Comparison of ENCODE assay signal across 9 mouse cellular contexts in the genomic region with DNA sequence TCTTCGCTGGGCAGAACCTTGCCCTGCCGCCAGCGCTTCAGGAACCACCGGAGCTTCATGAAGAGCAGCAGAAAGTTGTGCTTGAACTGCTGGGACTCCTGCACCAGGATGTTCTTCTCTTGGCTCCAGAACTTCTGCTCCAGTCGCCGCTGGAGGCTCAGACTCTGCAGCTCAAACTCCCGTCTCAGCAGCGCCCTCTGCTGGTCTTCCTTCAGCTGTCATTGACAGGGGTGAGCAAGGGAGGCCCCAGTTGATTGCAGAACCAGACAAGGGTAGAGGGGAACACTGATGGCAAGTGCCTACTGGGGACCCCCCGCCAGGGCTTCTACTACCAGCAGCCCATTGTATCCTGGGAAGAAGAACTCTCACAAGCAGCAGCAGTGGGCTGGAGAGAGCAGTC. TPM values are rescaled to one million over a fixed set of nuclear protein-coding genes. Genes with fewer than 3 reads are reported as not detected.
A peak's percentile ranks its signal among the peaks of the same experiment; 100 is the strongest.
DNase-seq lines count a peak whose midpoint lies in the region; ATAC-seq lines count a peak whose summit lies in the region.
"Had no signal": no experiment of that assay in that cellular context is flagged by ENCODE, and none has a peak within 500 bp of the region (broad histone marks: within the 10 kb centered on the region; RNA-seq: fewer than 3 reads in every experiment).

No protein-coding gene starts in this region.

- H3K9ac ChIP-seq in hindbrain, embryonic 13.5 days, result no peak overlapping the region
- H3K9ac ChIP-seq in intestine, embryonic 14.5 days (ENCODE audit: low read length), result no peak overlapping the region
- H3K9ac ChIP-seq: stomach, embryonic 15.5 days had no signal

- DNase-seq in hindbrain, embryonic 10.5 days (ENCODE audit: low spot score), result peak; percentile 79
- peak; percentile 95 to 97 for DNase-seq in cerebellum, postnatal 10 days
- DNase-seq in frontal cortex, postnatal 25 days (ENCODE audit: low spot score in 2 of 2), result peak; percentile 83
- peak; percentile 94 for DNase-seq in intestine, embryonic 14.5 days (ENCODE audit: low spot score)
- peak; percentile 90 for DNase-seq in limb, embryonic 10.5 days (ENCODE audit: low spot score)
- DNase-seq in monocyte, adult 2 months (ENCODE audit: low read depth in 1 of 2, low spot score in 2 of 2), result peak; percentile 29 to 68
- peak; percentile 83 to 97 for DNase-seq in spleen, postnatal 4 days (ENCODE audit: low spot score in 2 of 2)

- no peaks in the 10 kb centered on the region for H3K4me1 ChIP-seq in hindbrain, embryonic 10.5 days (replicated peaks)
- no peaks in the 10 kb centered on the region for H3K4me1 ChIP-seq in hindbrain, embryonic 13.5 days (replicated peaks)
- H3K4me1 ChIP-seq in intestine, embryonic 14.5 days (replicated peaks; ENCODE audit: control insufficient read depth, insufficient read depth, low read length), result no peaks in the 10 kb centered on the region
- H3K4me1 ChIP-seq in limb, embryonic 10.5 days, result no peaks in the 10 kb centered on the region
- H3K4me1 ChIP-seq: stomach, embryonic 15.5 days had no signal

- WGBS in hindbrain, embryonic 10.5 days, result 43% methylated on average over 9 of the region's 9 CpGs
- 44% methylated on average over 9 of the region's 9 CpGs for WGBS in hindbrain, embryonic 13.5 days
- WGBS in intestine, embryonic 14.5 days, result 51% methylated on average over 9 of the region's 9 CpGs
- WGBS in limb, embryonic 10.5 days, result 51% methylated on average over 9 of the region's 9 CpGs

- H3K4me3 ChIP-seq in hindbrain, embryonic 10.5 days, result no peak overlapping the region
- no peak overlapping the region for H3K4me3 ChIP-seq in hindbrain, embryonic 13.5 days
- H3K4me3 ChIP-seq in intestine, embryonic 14.5 days (ENCODE audit: low read depth, low read length), result no peak overlapping the region
- no peak overlapping the region for H3K4me3 ChIP-seq in limb, embryonic 10.5 days
- H3K4me3 ChIP-seq: stomach, embryonic 15.5 days had no signal

- no peak overlapping the region for H3K27ac ChIP-seq in hindbrain, embryonic 10.5 days
- no peak overlapping the region for H3K27ac ChIP-seq in hindbrain, embryonic 13.5 days
- no peak overlapping the region for H3K27ac ChIP-seq in intestine, embryonic 14.5 days (ENCODE audit: low read depth)
- H3K27ac ChIP-seq in limb, embryonic 10.5 days, result no peak overlapping the region
- H3K27ac ChIP-seq: stomach, embryonic 15.5 days had no signal

- peaks cover 95% of the 10 kb centered on the region for H3K36me3 ChIP-seq in hindbrain, embryonic 10.5 days
- H3K36me3 ChIP-seq in hindbrain, embryonic 13.5 days, result peaks cover 93% of the 10 kb centered on the region
- peaks cover 93% of the 10 kb centered on the region for H3K36me3 ChIP-seq in intestine, embryonic 14.5 days (ENCODE audit: control insufficient read depth, insufficient read depth, low read length)
- peaks cover 96% of the 10 kb centered on the region for H3K36me3 ChIP-seq in limb, embryonic 10.5 days

- no peaks in the 10 kb centered on the region for H3K27me3 ChIP-seq in hindbrain, embryonic 10.5 days (ENCODE audit: insufficient read depth, poor library complexity, severe bottlenecking)
- no peaks in the 10 kb centered on the region for H3K27me3 ChIP-seq in hindbrain, embryonic 13.5 days
- H3K27me3 ChIP-seq in intestine, embryonic 14.5 days (replicated peaks; ENCODE audit: control insufficient read depth, insufficient read depth, low read length), result no peaks in the 10 kb centered on the region
- H3K27me3 ChIP-seq in limb, embryonic 10.5 days (ENCODE audit: low read depth, poor library complexity, severe bottlenecking), result no peaks in the 10 kb centered on the region
- H3K27me3 ChIP-seq: stomach, embryonic 15.5 days had no signal

- no peak overlapping the region for H3K4me2 ChIP-seq in hindbrain, embryonic 13.5 days
- H3K4me2 ChIP-seq in intestine, embryonic 14.5 days (ENCODE audit: low read length), result no peak overlapping the region
- H3K4me2 ChIP-seq: stomach, embryonic 15.5 days had no signal

- 0 out of 2 replicates have a peak, but pooled peaks cover 9% of the 10 kb centered on the region for H3K9me3 ChIP-seq in hindbrain, embryonic 10.5 days
- no peaks in the 10 kb centered on the region; the same call in 1 of the 2 replicates for H3K9me3 ChIP-seq in hindbrain, embryonic 13.5 days
- peaks cover 8% of the 10 kb centered on the region; the same call in 1 of the 2 replicates for H3K9me3 ChIP-seq in intestine, embryonic 14.5 days (ENCODE audit: control insufficient read depth, low read length)
- H3K9me3 ChIP-seq in limb, embryonic 10.5 days (replicated peaks), result no peaks in the 10 kb centered on the region
- H3K9me3 ChIP-seq: stomach, embryonic 15.5 days had no signal

- ATAC-seq in hindbrain, embryonic 13.5 days (ENCODE audit: low FRiP score), result no peak
- ATAC-seq in intestine, embryonic 14.5 days (replicated peaks; ENCODE audit: low FRiP score, low TSS enrichment, low read depth), result peak; percentile 66; the same call in 1 of the 2 replicates

RNA-seq across cellular contexts. Expression of a gene that starts 23.9 kb away (rescaled TPM):
- polyA plus RNA-seq in hindbrain, embryonic 10.5 days (2016; fragmentation: Nextera tagmentation; extraction: Ambion mirVana), result 44.1 and 51.2 TPM in 2 replicates
- polyA plus RNA-seq in hindbrain, embryonic 13.5 days (2015; fragmentation: Nextera tagmentation; extraction: Ambion mirVana), result 12.3 and 13.2 TPM in 2 replicates
- 31.6 and 36.4 TPM in 2 replicates for polyA plus RNA-seq in intestine, embryonic 14.5 days (2014; fragmentation: Nextera tagmentation; extraction: Ambion mirVana)
- 51.3 and 61.5 TPM in 2 replicates for polyA plus RNA-seq in limb, embryonic 10.5 days (2016; fragmentation: Nextera tagmentation; extraction: Ambion mirVana)

RNA-seq across cellular contexts. Expression of a gene that starts 38.9 kb away (rescaled TPM):
- polyA plus RNA-seq in hindbrain, embryonic 10.5 days (2016; fragmentation: Nextera tagmentation; extraction: Ambion mirVana), result 44.8 and 49.3 TPM in 2 replicates
- 90.3 and 95.0 TPM in 2 replicates for polyA plus RNA-seq in hindbrain, embryonic 13.5 days (2015; fragmentation: Nextera tagmentation; extraction: Ambion mirVana)
- 36.7 and 41.4 TPM in 2 replicates for polyA plus RNA-seq in intestine, embryonic 14.5 days (2014; fragmentation: Nextera tagmentation; extraction: Ambion mirVana)
- 37.5 and 40.4 TPM in 2 replicates for polyA plus RNA-seq in limb, embryonic 10.5 days (2016; fragmentation: Nextera tagmentation; extraction: Ambion mirVana)

RNA-seq across cellular contexts. Expression of a gene that starts 48.2 kb away (rescaled TPM):
- polyA plus RNA-seq in hindbrain, embryonic 10.5 days (2016; fragmentation: Nextera tagmentation; extraction: Ambion mirVana), result 3.7 and 4.0 TPM in 2 replicates
- polyA plus RNA-seq in hindbrain, embryonic 13.5 days (2015; fragmentation: Nextera tagmentation; extraction: Ambion mirVana), result 6.2 and 6.4 TPM in 2 replicates
- polyA plus RNA-seq in intestine, embryonic 14.5 days (2014; fragmentation: Nextera tagmentation; extraction: Ambion mirVana), result 4.7 and 6.1 TPM in 2 replicates
- polyA plus RNA-seq in limb, embryonic 10.5 days (2016; fragmentation: Nextera tagmentation; extraction: Ambion mirVana), result 5.3 and 5.7 TPM in 2 replicates

RNA-seq across cellular contexts. Expression of a gene that starts 56.1 kb away (rescaled TPM):
- polyA plus RNA-seq in hindbrain, embryonic 10.5 days (2016; fragmentation: Nextera tagmentation; extraction: Ambion mirVana), result not detected in 2 replicates
- not detected in 2 replicates for polyA plus RNA-seq in hindbrain, embryonic 13.5 days (2015; fragmentation: Nextera tagmentation; extraction: Ambion mirVana)
- polyA plus RNA-seq in intestine, embryonic 14.5 days (2014; fragmentation: Nextera tagmentation; extraction: Ambion mirVana), result not detected in 2 replicates
- not detected in 2 replicates for polyA plus RNA-seq in limb, embryonic 10.5 days (2016; fragmentation: Nextera tagmentation; extraction: Ambion mirVana)
- polyA plus RNA-seq: stomach, embryonic 15.5 days had no signal
